Mouse (Mus musculus) spleen, postnatal 10 days (tissue): ENCODE measurements around the gene Fgfrl1.

Source experiments
- DNase-seq, 2 experiments: peaks; one replicate each; pipeline ENCODE4 v3.0.0; 2021 to 2022; ENCODE audit warnings: low spot score in 2 of 2

The Fgfrl1 gene

DNA sequence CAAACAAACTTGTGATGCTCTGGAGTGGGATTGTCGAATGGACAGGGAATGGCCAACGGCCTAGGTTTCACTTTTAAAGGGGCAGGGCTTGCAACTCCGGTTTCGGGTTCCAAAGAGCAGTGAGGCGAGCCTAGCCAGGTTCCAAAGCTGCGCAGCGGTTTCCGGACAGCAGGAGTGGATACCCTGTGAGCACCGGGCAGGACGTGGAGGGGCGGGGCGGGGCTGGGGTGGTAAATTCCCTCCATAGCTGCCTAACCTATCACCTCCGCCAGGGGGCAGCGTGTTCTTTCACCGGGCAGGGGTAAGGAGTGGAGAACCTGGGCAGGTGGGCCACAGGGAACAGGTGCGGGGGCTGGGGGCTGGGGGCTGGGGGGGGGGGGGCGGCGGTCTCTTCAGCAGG is at the start of gene Fgfrl1:
Gene Fgfrl1, plus strand, starts transcription at position 112 of the 400 bp plus-strand sequence.
- DNase-seq = peak; percentile 75 to 84

DNA sequence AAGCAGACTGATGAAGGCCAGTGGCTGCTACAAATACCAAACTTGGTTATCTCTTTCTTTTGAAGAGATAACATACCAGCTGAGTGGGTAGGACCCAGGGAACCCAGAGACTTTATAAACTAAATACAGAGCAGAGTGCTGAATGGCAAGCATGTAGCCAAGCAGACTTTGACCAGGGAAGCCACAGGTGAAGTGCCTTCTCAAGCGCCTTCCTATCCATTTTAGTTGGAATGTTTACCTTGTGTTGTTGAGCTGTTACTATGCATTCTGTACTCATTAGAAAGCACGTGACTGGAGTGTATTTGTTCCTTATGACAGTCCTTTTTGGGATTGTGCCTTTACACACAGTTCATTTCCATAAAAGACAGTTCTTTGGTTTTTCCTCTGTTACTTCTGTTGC is 48.5 kb upstream of the Fgfrl1 start:
- DNase-seq = no peak

DNA sequence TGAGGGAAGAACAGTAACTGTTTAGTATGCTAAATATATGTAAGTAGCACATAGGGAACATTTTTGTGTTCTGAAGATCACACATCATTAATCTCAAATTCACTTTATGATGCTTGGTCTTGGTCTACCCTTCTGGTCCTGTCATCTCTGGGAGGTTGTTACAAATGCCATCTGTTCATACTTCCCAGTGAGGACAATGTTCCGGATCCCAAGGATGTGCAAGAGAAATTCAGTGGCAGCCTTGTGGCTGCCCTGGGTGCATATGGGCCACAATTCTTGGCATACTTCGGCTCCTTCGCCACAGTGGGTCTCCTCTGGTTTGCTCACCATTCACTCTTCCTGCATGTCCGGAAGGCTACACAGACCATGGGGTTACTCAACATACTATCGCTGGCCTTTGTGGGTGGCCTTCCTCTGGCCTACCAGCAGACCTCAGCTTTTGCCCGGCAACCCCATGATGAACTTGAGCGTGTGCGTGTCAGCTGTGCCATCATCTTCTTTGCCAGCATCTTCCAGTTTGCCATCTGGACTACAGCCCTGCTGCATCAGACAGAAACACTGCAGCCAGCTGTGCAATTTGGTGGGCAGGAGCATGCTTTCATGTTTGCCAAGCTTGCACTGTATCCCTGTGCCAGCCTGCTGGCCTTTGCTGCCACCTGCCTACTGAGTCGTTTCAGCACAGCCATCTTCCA is 46.4 kb upstream of the Fgfrl1 start:
- no peak for DNase-seq

DNA sequence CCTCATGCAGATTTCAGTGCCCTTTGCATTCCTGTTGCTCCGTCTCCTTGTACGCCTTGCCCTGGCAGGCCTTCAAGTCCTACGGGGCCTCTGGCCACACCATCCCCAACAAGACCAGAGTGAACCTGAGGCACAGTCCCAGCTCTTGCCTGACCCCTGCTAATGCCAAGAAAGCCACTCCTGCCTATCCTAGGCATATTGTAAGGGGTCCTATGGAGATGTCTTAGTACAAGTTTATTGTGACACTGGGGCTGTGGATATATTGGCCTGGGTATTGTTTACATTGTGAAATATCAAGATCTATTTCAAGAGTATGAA is 45.9 kb upstream of the Fgfrl1 start:
- DNase-seq = no peak

DNA sequence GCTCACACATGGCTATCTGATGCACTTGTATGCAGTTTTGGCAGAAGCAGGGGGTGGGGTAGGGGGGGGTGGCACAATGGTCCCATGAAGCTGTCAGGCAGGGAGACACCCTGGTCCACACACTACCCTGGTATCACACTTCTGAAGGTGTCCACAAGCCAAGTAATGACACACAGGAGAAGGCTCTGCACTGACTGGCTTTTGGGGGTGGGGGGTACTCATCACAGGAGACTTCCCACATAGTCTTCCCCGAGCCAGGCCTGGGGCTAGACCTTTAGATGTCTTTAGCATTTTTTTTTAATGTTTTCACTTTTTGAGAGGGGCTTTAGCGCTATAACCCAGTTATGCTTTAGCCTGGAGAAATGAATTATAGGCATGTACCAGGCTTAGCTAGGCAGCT is 44.9 kb upstream of the Fgfrl1 start:
- no peak for DNase-seq

DNA sequence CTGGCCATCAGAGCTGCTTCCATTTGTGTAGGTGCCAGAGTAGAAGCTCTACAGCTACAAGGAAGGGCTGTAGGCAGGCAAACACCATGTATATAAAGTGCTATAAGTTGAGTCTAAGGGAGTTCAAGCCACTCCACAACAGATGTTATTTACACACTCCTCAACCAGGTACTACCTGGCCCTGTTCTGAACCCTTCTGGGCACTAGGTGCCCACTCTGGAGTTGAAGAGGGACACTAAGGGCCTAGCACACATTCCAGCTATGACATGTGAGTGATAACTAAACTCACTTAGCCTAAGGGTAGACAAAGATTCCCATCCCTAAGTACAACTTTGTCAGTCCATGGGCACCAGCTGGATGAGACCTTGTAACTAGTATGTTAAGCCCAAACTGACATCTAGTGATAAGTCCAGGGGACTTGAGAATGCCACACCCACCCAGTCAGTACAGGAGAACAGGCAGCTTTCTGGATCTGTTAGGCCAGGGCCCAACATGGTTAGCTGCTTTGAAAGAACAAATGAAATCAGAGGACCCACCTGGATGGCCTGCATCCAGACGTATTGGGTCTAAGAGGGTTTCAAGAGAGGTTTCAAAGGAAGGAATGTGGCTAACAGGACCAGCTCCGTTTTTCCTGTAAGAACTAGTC is 44.2 kb upstream of the Fgfrl1 start:
- no peak for DNase-seq

DNA sequence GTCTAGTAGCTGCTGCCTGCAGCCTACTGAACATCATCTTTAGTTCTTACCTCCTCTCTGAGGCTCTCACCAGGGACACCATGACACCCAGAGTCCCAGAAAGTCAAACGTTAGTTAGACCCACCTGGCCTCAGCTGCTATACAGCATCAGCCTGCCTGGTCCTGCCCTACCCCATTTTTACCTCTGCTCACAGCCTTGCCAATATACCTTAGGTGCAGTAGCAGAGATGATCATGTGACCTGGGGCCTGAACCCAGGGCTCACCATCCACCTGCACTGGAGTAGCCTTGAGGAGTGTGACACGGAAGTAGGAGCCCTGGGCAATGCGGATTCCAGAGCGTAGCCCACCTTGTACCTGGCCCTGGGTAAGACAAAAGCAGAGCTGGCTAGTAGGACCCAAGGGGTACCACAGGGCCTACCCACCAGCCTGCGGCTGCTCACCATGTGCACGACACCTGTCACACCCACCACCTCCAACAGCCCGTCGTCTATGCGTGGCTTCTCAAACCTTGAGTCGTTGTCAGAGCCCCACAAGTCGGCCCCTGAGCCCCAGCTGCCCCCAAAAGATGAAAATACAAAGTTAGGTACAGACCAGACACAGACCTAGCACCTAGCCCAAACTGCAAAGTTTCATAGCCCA is 43.1 kb upstream of the Fgfrl1 start:
- DNase-seq = no peak

DNA sequence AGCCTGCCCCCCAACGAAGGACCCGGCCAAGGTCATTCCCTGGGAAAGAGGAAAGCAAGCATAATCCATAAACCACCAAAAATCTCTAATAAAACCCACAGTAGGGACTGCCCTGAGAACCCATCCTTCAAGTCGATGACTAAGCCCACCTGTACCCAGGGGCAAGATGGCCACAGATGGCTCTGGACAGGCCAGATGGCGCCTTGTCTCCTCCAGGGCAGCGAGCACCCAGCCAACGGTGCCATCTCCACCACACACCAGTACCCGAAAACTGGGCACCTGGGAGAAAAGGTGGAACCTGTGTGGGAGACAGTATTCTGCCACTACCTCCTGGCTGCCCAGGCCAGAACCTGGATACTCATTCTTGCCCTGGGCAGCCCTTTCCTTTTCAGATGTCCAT is 41.8 kb upstream of the Fgfrl1 start:
- DNase-seq = no peak

DNA sequence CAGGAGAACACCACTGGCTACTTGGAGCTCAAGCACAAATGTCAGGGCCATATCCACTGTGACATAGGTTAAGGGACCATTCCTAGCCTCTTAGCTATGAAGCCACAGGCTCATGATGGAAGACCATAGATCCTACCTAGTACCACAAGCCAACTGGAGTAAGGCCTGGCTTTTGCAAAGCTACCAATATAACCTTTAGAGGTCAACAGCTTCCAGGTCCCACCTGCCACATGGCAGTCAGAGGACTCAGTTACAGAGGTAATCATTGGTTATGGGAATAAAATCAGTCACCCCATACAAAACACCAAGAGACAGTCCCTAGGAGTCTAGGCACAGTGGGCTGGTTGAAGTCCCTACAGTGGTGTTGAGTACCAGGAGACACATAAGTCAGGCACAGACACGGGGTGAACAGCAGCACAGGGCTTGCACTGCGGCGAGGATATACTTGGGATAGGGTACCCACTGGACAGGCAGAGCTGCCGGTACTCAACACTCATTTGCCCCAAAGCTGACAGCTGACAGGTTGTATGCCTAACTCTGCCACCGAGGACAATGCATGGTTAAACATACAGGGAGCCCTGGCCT is 41.0 kb upstream of the Fgfrl1 start:
- no peak for DNase-seq

DNA sequence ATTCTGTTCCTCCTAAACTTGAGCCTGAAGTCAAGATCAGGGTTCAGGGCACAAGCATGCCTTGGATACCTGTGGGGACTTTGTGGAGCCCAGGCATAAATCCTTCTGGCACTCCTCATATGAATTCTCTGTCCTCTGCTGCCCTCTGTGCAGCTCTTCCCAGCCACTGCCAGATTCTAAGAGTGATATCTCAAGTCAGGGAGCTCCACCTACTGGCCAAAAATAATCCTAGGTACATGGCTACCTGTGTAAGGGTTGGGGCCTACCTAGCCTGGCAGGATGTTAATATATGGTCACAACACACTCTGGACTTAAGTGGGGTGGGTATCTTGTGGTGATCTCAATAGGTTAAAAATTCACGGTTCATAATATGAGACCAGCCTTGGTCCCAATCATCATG is 40.4 kb upstream of the Fgfrl1 start:
- peak; percentile 29 to 64 for DNase-seq

DNA sequence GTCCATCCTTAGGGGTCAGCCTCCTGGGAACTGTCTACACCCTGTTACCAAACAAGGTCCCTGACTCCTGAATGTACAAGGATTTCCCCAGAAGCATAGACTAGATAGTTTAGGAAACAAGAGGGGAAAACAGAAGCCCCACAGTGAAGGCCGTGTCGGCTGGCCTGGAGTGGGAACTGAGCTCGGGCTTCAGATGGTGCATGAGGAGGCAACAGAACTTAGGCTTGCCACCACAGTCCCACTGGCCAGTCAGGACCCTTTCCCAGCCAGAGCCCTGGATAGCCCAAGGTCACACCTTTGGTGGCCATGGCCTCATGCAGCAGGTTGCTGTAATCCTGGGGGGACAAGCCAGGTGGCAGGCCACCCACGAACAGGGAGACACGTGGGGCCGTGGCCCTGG is 38.8 kb upstream of the Fgfrl1 start:
- DNase-seq = no peak

DNA sequence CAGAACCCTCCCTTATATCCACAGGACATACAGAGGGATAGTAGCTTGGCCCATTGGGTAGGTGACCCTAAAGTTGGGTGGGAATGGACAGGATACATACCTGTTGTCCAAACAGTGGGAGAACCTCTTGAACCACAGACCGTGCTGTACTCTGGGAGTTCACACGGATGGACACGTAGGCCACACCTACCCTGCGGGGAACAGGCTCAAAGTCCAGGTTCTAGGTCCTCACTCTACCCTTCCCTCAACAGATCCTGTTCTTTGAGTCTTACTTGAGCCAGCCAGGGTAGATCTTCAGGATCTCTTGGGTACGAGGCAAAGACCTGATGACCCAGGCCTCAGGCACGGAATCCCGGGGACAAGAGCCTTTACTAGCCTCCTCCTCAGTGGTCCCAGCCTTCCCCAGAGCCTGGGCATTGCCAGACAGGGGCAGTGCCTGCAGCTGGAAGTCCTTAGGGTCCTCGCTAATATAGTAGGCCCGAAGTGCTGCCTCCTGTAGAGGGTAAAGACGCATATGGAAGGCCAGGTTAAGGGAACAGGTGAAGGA is 37.7 kb upstream of the Fgfrl1 start:
- DNase-seq = no peak

DNA sequence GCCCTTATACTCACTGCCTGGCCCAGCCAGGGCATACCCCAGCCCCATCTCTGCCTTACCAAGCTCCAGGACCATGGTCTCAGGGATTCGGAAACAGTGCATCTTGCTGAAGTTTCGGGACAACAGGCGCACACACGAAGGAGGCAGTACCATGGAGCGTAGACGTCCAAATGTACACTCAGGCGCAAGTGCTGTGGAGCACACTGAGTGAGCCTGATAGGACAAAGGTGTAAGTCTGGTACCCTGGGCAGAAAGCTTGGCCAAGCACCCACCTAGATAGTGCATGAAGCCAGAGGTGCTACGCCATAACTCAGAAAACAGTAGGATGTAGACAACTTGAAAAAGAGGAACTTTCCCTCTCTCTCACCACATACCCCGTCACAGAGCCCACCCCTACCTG is 36.8 kb upstream of the Fgfrl1 start:
- DNase-seq = no peak

DNA sequence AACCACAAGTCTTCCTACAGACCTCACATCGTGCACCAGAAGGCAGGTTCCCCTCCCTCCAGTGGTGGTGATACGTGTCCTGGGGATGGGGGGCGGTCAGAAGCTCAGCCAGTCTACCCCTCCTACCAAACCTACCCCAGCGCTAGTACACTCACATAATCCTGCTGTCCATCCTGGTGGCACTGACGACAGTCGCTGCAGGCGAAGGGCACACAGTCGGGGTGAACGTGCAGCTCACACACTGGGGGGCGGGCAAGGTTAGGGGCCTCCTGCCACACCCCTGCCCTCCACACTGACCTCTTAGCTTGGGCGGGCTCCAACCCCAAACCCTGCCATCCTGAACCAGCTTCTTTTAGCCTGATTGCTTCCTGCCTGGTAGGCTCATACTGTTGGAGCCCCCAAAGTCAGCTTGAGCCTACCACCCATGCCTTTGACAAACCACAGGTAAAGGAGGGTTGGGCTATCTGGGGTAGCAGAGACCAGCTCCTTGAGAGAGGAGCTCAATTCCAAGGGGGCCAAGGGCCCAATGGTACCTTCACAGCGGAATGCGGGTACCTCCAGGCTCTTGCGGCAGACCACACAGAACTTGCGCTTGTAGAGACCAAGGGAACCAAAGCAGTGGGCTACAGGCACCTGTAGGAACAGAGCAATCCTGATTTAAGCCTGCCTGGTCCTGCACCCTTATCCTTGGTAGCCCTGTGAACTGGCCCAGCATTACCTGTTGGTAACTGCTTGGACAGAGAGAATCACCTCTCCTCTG is 36.1 kb upstream of the Fgfrl1 start:
- no peak for DNase-seq

DNA sequence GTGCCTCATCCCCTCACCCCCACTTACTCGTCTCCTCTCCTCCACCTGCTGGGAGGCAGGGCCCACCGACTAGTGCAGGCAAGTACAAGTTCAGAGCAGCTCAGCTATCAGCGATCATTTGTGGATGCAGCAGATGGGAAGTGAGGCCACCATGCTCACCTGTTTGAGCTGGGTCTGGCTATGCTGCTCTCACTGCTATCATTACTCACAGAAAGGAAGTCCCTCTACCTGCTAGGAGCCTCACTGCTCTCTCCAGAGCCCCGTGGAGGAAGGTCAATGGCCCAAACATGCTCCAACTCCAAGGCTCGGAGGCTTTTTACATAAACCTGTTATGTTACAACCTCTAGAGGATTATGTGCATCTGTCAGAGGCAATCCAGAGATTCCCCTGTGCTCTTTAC is 34.8 kb upstream of the Fgfrl1 start:
- DNase-seq = no peak

DNA sequence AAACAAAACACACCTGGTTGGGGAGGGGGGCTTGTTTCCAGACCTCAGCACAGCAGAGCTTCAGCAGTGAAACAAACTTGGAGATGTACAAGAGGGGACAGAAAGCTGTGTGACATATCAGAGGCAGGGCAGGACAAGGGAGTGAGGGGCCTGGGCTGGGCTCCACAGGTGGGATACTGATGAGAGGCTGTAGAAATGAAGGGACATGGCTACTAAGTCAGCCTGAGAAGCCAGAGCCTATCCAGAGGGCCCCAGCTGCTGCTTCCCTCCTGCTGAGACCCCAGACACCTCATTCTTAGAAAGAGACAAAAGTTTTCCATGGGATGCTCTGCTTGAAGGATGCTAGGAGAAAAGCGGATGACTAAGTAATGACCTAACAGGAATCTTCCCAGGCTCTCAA is 33.6 kb upstream of the Fgfrl1 start:
- no peak for DNase-seq

DNA sequence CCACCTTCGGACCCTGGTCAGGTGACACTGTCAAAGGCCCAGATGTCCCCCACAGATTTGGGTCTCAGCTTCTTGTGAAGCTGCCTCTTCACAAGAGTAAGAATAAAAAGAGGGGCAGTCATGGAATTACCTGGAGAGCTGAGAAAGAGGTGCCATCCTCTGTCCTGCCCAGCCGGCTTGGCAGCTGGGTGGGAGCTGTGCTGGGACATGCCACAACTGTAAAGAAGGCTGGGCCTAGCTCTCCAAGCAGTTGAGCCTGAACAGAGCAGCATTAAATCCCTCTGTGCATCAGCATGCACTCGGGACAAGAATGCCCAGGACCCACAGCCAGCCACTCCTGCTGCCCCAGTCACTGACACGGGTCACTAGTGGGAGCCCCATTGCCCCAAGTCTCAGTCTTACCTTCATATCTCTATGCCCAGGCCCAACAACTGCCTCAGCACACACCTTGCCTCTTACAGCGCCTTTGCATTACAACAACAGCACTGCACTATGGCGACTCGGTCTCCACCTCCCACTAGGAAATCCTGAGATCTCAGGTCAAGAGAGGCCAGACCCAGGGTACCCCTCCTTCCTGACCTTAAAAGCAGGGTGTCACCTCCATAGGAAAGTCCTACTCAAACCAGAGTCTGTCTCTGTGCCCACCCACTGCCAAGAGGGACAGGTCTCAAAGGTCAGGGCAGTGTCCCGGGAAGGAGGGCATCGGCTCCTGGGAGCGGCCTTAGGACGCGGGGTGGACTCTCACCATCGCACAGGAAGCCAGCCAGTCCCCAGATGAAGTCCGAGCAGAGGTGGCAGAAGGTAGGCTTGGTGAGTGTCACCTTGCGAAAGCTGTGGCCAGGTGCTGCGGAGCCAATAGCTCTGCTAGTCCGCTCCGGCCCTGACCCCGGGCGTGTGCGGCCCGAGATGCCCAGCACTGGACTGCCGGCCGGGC is 32.2 kb upstream of the Fgfrl1 start, which contains the start of gene Idua:
Gene Idua, plus strand, starts transcription at position 634 of the 934 bp plus-strand sequence.
- DNase-seq = no peak

DNA sequence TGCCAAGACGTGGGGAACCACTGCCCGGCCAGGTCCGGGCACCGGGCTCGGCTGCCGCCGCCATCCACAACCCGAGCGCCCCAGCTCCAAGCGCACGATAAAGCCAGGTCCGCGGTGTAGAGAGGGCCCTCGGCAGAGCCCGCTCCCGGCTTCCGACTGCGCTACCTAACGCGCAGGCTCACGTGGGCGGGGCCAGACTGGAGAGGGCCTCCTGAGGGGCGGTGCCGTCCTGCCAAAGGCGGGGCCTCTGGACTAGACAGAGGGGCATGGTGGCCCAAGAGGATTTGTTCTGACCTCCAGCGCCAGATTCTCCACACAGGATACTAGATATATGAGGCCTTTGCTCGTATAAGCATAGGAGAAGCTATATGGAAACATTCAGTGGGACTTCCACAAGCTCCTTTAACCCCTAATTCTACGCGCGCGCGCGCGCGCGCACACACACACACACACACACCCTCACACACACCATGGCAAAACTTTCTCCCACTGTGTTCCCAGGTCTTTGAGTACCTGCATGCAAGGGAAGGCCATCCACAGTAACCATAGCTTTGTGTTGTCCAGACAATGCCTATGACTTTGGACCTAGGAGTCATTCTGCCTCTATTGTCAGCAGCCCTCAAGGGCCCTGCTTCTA is 31.4 kb upstream of the Fgfrl1 start:
- DNase-seq = peak; percentile 86 to 95

DNA sequence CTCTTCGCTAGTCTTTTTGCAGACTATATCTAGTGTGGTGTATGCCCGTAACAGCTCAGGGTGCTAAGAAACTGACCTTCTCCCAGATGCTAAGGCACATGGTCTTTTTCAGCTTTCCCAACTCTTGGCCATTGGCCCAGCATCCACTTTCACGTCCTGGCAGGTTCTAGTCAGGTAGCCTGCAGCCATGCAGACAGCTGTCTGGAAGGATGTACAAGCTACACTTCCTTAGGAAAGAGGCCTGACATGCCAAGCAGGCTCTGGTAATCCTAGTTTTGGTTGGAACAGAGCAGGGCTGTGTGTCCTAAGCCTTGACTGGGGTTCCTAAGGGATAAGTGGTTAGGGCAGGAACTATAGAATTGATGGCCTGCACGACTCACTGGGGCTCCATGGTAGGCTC is 29.4 kb upstream of the Fgfrl1 start:
- no peak for DNase-seq

DNA sequence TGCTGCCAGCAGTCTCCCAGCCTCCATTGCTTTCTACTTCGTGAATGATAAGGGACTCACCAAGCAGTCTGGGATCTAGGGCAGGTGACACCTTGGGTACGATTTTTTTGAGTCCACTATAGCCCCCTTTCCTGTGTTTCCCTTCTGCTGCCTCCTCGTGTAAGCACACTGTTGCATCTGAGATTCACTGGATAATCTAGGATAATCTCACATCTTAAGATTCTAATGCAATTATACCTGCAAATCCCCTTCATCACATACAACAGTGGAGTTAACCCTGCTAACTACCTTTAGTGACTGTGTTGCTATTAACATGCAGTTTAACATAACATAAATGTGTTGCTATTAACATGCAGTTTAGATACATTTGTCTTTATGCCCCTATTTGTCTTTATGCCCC is 27.1 kb upstream of the Fgfrl1 start:
- no peak for DNase-seq
